Mouse (Mus musculus) cerebellum, adult 2 months (tissue): ENCODE measurements around the gene Foxa3.

Experiments
- CTCF ChIP-seq: fragments of 200-500 bp; IDR thresholded peaks from 2 replicates; pipeline ENCODE4 v1.5.1; 2011; ENCODE audit warnings: low read depth, mild to moderate bottlenecking, control low read depth, low read length, moderate library complexity, borderline replicate concordance; ENCODE audit not compliant: insufficient read depth
- POLR2A ChIP-seq: fragments of 200-500 bp; IDR thresholded peaks from 2 replicates; pipeline ENCODE4 v1.6.1; 2011; ENCODE audit warnings: low read length, control low read depth, borderline replicate concordance; ENCODE audit not compliant: insufficient read depth

DNA sequence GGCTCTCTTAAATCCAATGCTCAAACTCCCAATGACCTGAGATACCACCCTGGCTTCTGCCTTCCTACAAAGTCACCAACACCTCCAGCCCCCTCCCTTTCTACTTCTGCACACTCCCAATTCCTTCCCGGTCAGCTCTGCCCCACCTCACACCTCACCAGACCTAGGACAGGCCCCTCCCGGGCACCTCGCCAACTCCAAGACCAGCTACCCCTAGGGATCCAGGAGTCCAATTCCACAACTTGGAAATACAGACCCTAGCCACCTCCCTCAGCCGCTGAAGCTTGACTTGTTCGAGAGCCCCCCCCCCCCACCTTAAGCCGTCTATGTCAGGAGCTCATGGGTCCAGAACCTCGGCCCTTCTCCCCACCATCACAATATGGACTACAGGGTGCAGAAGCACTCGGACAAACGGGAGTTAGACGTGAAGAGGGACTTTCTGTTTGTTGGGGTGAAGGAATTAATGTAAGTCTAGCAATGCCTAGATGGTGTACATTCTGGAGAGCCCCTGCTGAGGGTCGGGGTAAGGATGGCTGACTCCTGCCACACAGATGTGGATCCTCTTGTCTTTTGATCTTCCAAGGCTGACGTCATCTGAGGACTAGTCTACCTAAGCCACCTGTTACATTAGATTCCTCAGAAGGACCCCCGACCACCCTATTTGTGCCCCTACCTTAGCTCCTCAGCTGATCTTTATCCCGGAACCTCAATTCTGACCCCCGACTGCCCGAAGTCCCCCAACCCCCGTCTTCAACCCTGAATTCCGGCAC, 964 bp downstream of the Foxa3 start:
- TF ChIP-seq CTCF, result no peak
- TF ChIP-seq POLR2A, result no peak
